Mouse (Mus musculus) hindbrain, postnatal 0 days (tissue): ENCODE measurements at regions not wholly inside any gene's neighbourhood (a gene's known extent, or its start where the extent isn't known, plus 50 kb on each side); places are given as distances from the start of the nearest gene placed in this dataset.
A peak's percentile ranks its signal among the peaks of the same experiment; 100 is the strongest.

Source experiments
- ATAC-seq: fragments of 200-750 bp; cut with Nextera tagmentation; 2 replicates; pipeline ENCODE4 v1.8.0; 2017; ENCODE audit warnings: mild to moderate bottlenecking, moderate TSS enrichment, moderate library complexity
- DNase-seq: peaks from one replicate; pipeline ENCODE4 v3.0.0-alpha.2; 2015; ENCODE audit warnings: low spot score
- H3K27ac ChIP-seq: fragments of 300-500 bp; sonication (generic); 2 replicates; pipeline ENCODE4 v1.5.1; 2014; ENCODE audit warnings: mild to moderate bottlenecking
- H3K27me3 ChIP-seq: fragments of 300-500 bp; sonication (generic); 2 replicates; pipeline ENCODE4 v1.6.1; 2014; ENCODE audit warnings: low read length, mixed read lengths; ENCODE audit not compliant: insufficient read depth
- H3K36me3 ChIP-seq: fragments of 300-500 bp; sonication (generic); 2 replicates; pipeline ENCODE4 v1.6.1; 2014; ENCODE audit warnings: low read length, mixed read lengths; ENCODE audit not compliant: insufficient read depth
- H3K4me1 ChIP-seq: fragments of 300-500 bp; sonication (generic); 2 replicates; pipeline ENCODE4 v1.6.1; 2014; ENCODE audit warnings: antibody characterized with exemption, low read length, mixed read lengths; ENCODE audit not compliant: insufficient read depth
- H3K4me2 ChIP-seq: fragments of 300-500 bp; sonication (generic); 2 replicates; pipeline ENCODE4 v1.6.1; 2014; ENCODE audit warnings: low read depth, mild to moderate bottlenecking, low read length, moderate library complexity, mixed read lengths
- H3K4me3 ChIP-seq: fragments of 300-500 bp; sonication (generic); 2 replicates; pipeline ENCODE4 v1.5.1; 2014; ENCODE audit warnings: low read length
- H3K9ac ChIP-seq: fragments of 300-500 bp; sonication (generic); replicated peaks from 2 replicates; pipeline ENCODE4 v1.6.1; 2014; ENCODE audit warnings: mild to moderate bottlenecking, low read length, moderate library complexity, mixed read lengths
- H3K9me3 ChIP-seq: fragments of 300-500 bp; sonication (generic); 2 replicates; pipeline ENCODE4 v1.6.1; 2016; ENCODE audit warnings: low read length, mixed read lengths
- CTCF ChIP-seq: IDR thresholded peaks from 2 replicates; pipeline ENCODE4 v1.5.1; 2016; ENCODE audit warnings: antibody characterized with exemption, control low read depth, low read depth
- WGBS: fragments of 180-500 bp; shearing (Covaris S2); extraction: QIAGEN DNeasy Blood & Tissue Kit; methylation state at CpG from one replicate; pipeline ENCODE4 v1.1.7; 2014; 5-methylcytosine and 5-hydroxymethylcytosine counted together

GRCm38 (mm10) chr6:7120136-7120535 lies 164.3 kb downstream of the Sdhaf3 start:
- Histone ChIP-seq H3K27ac (no peak overlapping the region), H3K4me1 (no peaks in the 10 kb centered on the region), H3K36me3 (no peaks in the 10 kb centered on the region), H3K27me3 (no peaks in the 10 kb centered on the region), H3K9me3 (no peaks in the 10 kb centered on the region), H3K9ac (no peak overlapping the region), H3K4me3 (no peak overlapping the region), H3K4me2 (no peak overlapping the region)
- ATAC-seq (no peak), DNase-seq (peak; percentile 25)
- TF ChIP-seq CTCF = peak; percentile 47
- 34% methylated on average over 4 of the region's 4 CpGs for WGBS

- Histone ChIP-seq H3K4me3 (no peak overlapping the region), H3K4me1 (no peaks in the 10 kb centered on the region), H3K4me2 (no peak overlapping the region), H3K9ac (no peak overlapping the region), H3K27me3 (no peaks in the 10 kb centered on the region), H3K36me3 (no peaks in the 10 kb centered on the region), H3K9me3 (no peaks in the 10 kb centered on the region), H3K27ac (no peak overlapping the region)
- TF ChIP-seq CTCF = no peak
- ATAC-seq (no peak), DNase-seq (no peak)
- 94% methylated on average over 11 of the region's 11 CpGs for WGBS
These were observed 177.2 kb downstream of the Sdhaf3 start for GRCm38 (mm10) chr6:7133042-7133441.

GRCm38 (mm10) chr6:7134062-7134461 lies 178.3 kb downstream of the Sdhaf3 start:
- H3K4me1 ChIP-seq = no peaks in the 10 kb centered on the region
- H3K4me2 ChIP-seq = no peak overlapping the region
- H3K9ac ChIP-seq = no peak overlapping the region
- H3K4me3 ChIP-seq = no peak overlapping the region
- no peak for TF ChIP-seq CTCF
- H3K36me3 ChIP-seq = no peaks in the 10 kb centered on the region
- WGBS = 83% methylated on average over 4 of the region's 4 CpGs
- DNase-seq (no peak), ATAC-seq (no peak)
- no peak overlapping the region for H3K27ac ChIP-seq
- no peaks in the 10 kb centered on the region for H3K9me3 ChIP-seq
- H3K27me3 ChIP-seq = no peaks in the 10 kb centered on the region

GRCm38 (mm10) chr6:7134888-7135287 lies 179.1 kb downstream of the Sdhaf3 start:
- no peaks in the 10 kb centered on the region for H3K4me1 ChIP-seq
- no peak overlapping the region for H3K9ac ChIP-seq
- no peaks in the 10 kb centered on the region for H3K9me3 ChIP-seq
- no peaks in the 10 kb centered on the region for H3K27me3 ChIP-seq
- no peak overlapping the region for H3K4me2 ChIP-seq
- H3K27ac ChIP-seq = no peak overlapping the region
- no peak for TF ChIP-seq CTCF
- DNase-seq (peak; percentile 7), ATAC-seq (no peak)
- H3K36me3 ChIP-seq = no peaks in the 10 kb centered on the region
- WGBS = 84% methylated on average over 1 of the region's 1 CpGs
- no peak overlapping the region for H3K4me3 ChIP-seq

- no peaks in the 10 kb centered on the region for H3K9me3 ChIP-seq
- TF ChIP-seq CTCF = no peak
- no peak overlapping the region for H3K27ac ChIP-seq
- H3K9ac ChIP-seq = no peak overlapping the region
- WGBS = 74% methylated on average over 2 of the region's 2 CpGs
- H3K4me2 ChIP-seq = no peak overlapping the region
- H3K36me3 ChIP-seq = no peaks in the 10 kb centered on the region
- no peak for DNase-seq
- no peak overlapping the region for H3K4me3 ChIP-seq
- H3K4me1 ChIP-seq = no peaks in the 10 kb centered on the region
- ATAC-seq = no peak
- H3K27me3 ChIP-seq = no peaks in the 10 kb centered on the region
These were observed 225.9 kb downstream of the Sdhaf3 start for GRCm38 (mm10) chr6:7181711-7182110.

- no peak for ATAC-seq
- H3K4me3 ChIP-seq = no peak overlapping the region
- WGBS = 48% methylated on average over 8 of the region's 8 CpGs
These were observed 243.3 kb downstream of the Sdhaf3 start for GRCm38 (mm10) chr6:7199046-7199599.

GRCm38 (mm10) chr6:7215880-7216279 lies 260.1 kb downstream of the Sdhaf3 start:
- WGBS = 42% methylated on average over 4 of the region's 4 CpGs

More at GRCm38 (mm10) chr6:7199046-7199599, 243.3 kb downstream of the Sdhaf3 start:
- Histone ChIP-seq H3K27ac (no peak overlapping the region), H3K4me1 (no peaks in the 10 kb centered on the region), H3K9me3 (no peaks in the 10 kb centered on the region), H3K36me3 (no peaks in the 10 kb centered on the region), H3K27me3 (no peaks in the 10 kb centered on the region), H3K4me2 (no peak overlapping the region), H3K9ac (no peak overlapping the region)
- no peak for TF ChIP-seq CTCF
- DNase-seq = peak; percentile 1

More at GRCm38 (mm10) chr6:7215880-7216279, 260.1 kb downstream of the Sdhaf3 start:
- no peaks in the 10 kb centered on the region for H3K4me1 ChIP-seq
- ATAC-seq (no peak), DNase-seq (peak; percentile 17)
- no peaks in the 10 kb centered on the region for H3K36me3 ChIP-seq
- H3K27ac ChIP-seq = no peak overlapping the region
- no peaks in the 10 kb centered on the region for H3K27me3 ChIP-seq
- no peak overlapping the region for H3K9ac ChIP-seq
- H3K4me3 ChIP-seq = no peak overlapping the region
- H3K4me2 ChIP-seq = no peak overlapping the region
- H3K9me3 ChIP-seq = no peaks in the 10 kb centered on the region
- TF ChIP-seq CTCF = no peak
